Mouse (Mus musculus) hematopoietic multipotent progenitor cell, adult 10-12 weeks (in vitro differentiated cells): Measurements from ENCODE around the gene Prl7a1. TPM values are rescaled to one million over a fixed set of nuclear protein-coding genes. Genes with fewer than 3 reads are reported as not detected.

Source experiments
- polyA plus RNA-seq: library from polyadenylated mRNA; stranded (reverse); fragments of >175 nt; gene quantifications from 2 replicates; pipeline ENCODE4 v1.2.3, GENCODE M21; 2012; ENCODE audit warnings: low replicate concordance

The Prl7a1 gene
- not detected in 2 replicates for polyA plus RNA-seq

DNA sequence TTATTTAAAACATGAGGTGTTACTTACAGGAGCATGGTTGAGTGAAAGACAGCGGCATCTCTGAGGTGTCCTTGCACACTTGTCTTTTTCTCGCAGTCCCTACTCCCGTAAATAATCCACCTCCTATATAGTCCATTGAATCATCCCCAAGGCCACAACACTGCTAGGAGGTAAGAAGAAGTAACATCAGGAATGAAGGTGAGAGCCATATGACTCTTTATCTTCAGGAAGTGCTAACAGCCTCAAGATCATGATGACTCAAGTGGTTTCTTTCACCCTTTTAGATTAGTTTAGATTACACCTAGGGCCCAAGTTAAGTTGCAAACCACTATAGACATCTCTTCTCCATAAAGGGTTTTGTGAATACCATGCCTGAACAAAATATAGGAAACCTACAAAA is at the start of gene Prl7a1:
Prl7a1 (minus strand) TSS at position 101 of the 400 bp plus-strand sequence.

DNA sequence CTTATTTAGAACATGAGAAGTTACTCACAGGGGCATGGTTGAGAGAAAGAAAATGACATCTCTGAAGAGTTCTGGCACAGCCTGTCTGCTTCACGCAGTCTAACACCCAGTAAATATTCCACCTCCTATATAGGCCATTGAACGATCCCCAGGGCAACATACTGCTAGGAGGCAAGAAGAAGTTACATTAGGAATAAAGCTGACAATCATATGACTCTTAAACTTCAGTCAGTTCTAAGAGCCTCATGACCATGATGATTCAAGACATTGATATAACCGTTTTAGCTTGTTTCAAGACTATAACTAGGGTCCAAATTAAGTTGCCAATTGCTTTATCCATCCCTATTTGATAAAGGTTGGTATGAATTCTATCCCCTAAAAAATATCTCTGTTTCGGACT is 25.6 kb upstream of the Prl7a1 start, which contains the start of gene Prl7a2:
Prl7a2 (minus strand) TSS at position 101 of the 400 bp plus-strand sequence.

DNA sequence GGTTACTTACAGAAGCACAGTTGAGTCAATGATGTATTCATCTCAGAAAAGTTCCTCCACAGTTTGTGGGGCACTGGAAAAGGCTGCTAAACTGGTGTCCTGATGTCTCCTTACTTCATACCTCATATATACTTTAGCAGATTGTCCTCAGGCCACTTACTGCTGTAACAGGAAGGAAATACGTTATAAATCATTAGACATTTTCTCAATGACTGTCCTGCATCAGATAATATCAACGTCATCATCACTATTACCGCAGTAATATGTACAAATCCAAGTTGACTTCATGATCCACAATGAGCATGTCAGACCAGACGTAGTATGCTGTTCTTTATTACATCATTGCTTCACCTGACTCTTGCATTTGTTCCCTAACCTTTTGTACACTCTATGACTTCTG is 31.8 kb downstream of the Prl7a1 start, which contains the start of gene Prl7b1:
Prl7b1 (minus strand) TSS at position 101 of the 400 bp plus-strand sequence.

Other genes with a start within 250 kb of the Prl7a1 start
- gene Prl8a6, start 203.8 kb downstream of the Prl7a1 start, polyA plus RNA-seq, result not detected in 2 replicates
- gene Prl8a8, start 129.3 kb downstream of the Prl7a1 start, polyA plus RNA-seq, result not detected in 2 replicates
- not detected in 2 replicates for gene Prl8a9, start 77.9 kb downstream of the Prl7a1 start, polyA plus RNA-seq
- gene Prl8a1, start 60.3 kb downstream of the Prl7a1 start, polyA plus RNA-seq, result not detected in 2 replicates
- gene Prl7b1, start 31.9 kb downstream of the Prl7a1 start, polyA plus RNA-seq, result not detected in 2 replicates
- not detected in 2 replicates for gene Prl7a2, start 25.5 kb upstream of the Prl7a1 start, polyA plus RNA-seq
- not detected in 2 replicates for gene Prl7d1, start 74.2 kb upstream of the Prl7a1 start, polyA plus RNA-seq
- gene Prl7c1, start 138.3 kb upstream of the Prl7a1 start, polyA plus RNA-seq, result not detected in 2 replicates
- gene Prl2a1, start 159.2 kb upstream of the Prl7a1 start, polyA plus RNA-seq, result not detected in 2 replicates
- not detected in 2 replicates for gene Prl2c1, start 206.8 kb upstream of the Prl7a1 start, polyA plus RNA-seq